Mouse (Mus musculus) ES-E14 (cell line): Measurements from ENCODE around the gene Gm42688. TPM values are rescaled to one million over a fixed set of nuclear protein-coding genes. Genes with fewer than 3 reads are reported as not detected.

ENCODE experiments used
- DNase-seq: peaks from one replicate; pipeline ENCODE4 v3.0.0-alpha.2; 2013; ENCODE audit warnings: low read depth, low spot score
- H3K27ac ChIP-seq: 2 replicates; pipeline ENCODE4 v1.5.1; 2012; ENCODE audit warnings: low read depth, mild to moderate bottlenecking, low read length, moderate library complexity, mixed read lengths; ENCODE audit not compliant: poor library complexity, insufficient read depth, severe bottlenecking
- H3K36me3 ChIP-seq: 2 replicates; pipeline ENCODE4 v1.6.1; 2012; ENCODE audit warnings: mild to moderate bottlenecking, low read length, moderate library complexity, mixed read lengths; ENCODE audit not compliant: control insufficient read depth, poor library complexity, insufficient read depth, severe bottlenecking
- H3K4me1 ChIP-seq, 2 experiments: fragments of 150-350 bp in 1 of 2; sonication (generic) in 1 of 2; 2 replicates each; pipeline ENCODE4 v1.6.1; 2012; ENCODE audit warnings: low read length in 2 of 2, mild to moderate bottlenecking in 1 of 2, mixed read lengths in 1 of 2; ENCODE audit not compliant: control insufficient read depth in 2 of 2, insufficient read depth in 2 of 2, poor library complexity in 1 of 2
- H3K4me3 ChIP-seq, 2 experiments: fragments of 150-350 bp in 1 of 2; sonication (generic) in 1 of 2; 2 replicates each; pipeline ENCODE4 v1.5.1; 2012; ENCODE audit warnings: low read length in 2 of 2, low read depth in 1 of 2, mild to moderate bottlenecking in 1 of 2, mixed read lengths in 1 of 2; ENCODE audit not compliant: insufficient read depth in 1 of 2, poor library complexity in 1 of 2, severe bottlenecking in 1 of 2
- H3K9ac ChIP-seq: 2 replicates; pipeline ENCODE4 v1.6.1; 2012; ENCODE audit warnings: low read depth, mild to moderate bottlenecking, low read length, mixed read lengths; ENCODE audit not compliant: poor library complexity, insufficient read depth, severe bottlenecking
- H3K9me3 ChIP-seq: fragments of 150-350 bp; sonication (generic); 2 replicates; pipeline ENCODE4 v1.6.1; 2012; ENCODE audit warnings: low read depth, mild to moderate bottlenecking, low read length; ENCODE audit not compliant: control insufficient read depth, insufficient read depth
- CHD2 ChIP-seq: IDR thresholded peaks from 2 replicates; pipeline ENCODE4 v1.6.1; 2014; ENCODE audit warnings: mild to moderate bottlenecking, low read depth, low read length, inconsistent platforms
- HCFC1 ChIP-seq: IDR thresholded peaks from 2 replicates; pipeline ENCODE4 v1.6.1; 2012; ENCODE audit warnings: low read length, inconsistent platforms, borderline replicate concordance; ENCODE audit not compliant: insufficient read depth
- MAFK ChIP-seq: IDR thresholded peaks from 2 replicates; pipeline ENCODE4 v1.6.1; 2014; ENCODE audit warnings: mild to moderate bottlenecking, low read depth, low read length, inconsistent platforms; ENCODE audit not compliant: insufficient read depth
- ZC3H11A ChIP-seq: IDR thresholded peaks from 2 replicates; pipeline ENCODE4 v1.6.1; 2012; ENCODE audit warnings: low read depth, mild to moderate bottlenecking, inconsistent platforms, low read length, borderline replicate concordance
- ZNF384 ChIP-seq: IDR thresholded peaks from 2 replicates; pipeline ENCODE4 v1.6.1; 2012; ENCODE audit warnings: low read depth, low read length, inconsistent platforms
- in situ Hi-C, 2 experiments: fragments of 600-800 bp; cut with MboI; formaldehyde crosslinking; loops; one replicate each; pipeline ENCODE4 v1.15.1; 2025; ENCODE audit warnings: low sequenced_read_pairs in 2 of 2, inconsistent platforms in 1 of 2; ENCODE audit not compliant: unreplicated experiment in 2 of 2
- total RNA-seq: library from RNA; depleted of rRNA; stranded (reverse); fragments of 300-350 nt; gene quantifications from 2 replicates; pipeline ENCODE4 v1.2.3, GENCODE M21; 2012

The Gm42688 gene
- total RNA-seq, 1 experiment = 1.3 TPM

- peaks cover 0 to 2% of the 10 kb centered on the region in 2 experiments; a peak in 1 of 4 replicates for H3K4me1 ChIP-seq
- no peaks in the 10 kb centered on the region for H3K9me3 ChIP-seq
- H3K9ac ChIP-seq = no peak overlapping the region
- TF ChIP-seq ZNF384 (no peak), HCFC1 (no peak), CHD2 (no peak), MAFK (no peak), ZC3H11A (no peak)
- no peak for DNase-seq
- H3K27ac ChIP-seq = no peak overlapping the region
- in situ Hi-C loops = no loop called here
- no peaks in the 10 kb centered on the region for H3K36me3 ChIP-seq
- peak overlapping the region; percentile 37 to 61; a peak in 3 of 4 replicates for H3K4me3 ChIP-seq
Measured at GRCm38 (mm10) chr6:83087205-83087925, 14.1 kb upstream of the Gm42688 start.

- H3K9ac ChIP-seq = no peak overlapping the region
- H3K4me3 ChIP-seq = peak overlapping the region; percentile 37 to 61; a peak in 3 of 4 replicates
- in situ Hi-C loops = no loop called here
Measured at GRCm38 (mm10) chr6:83087926-83088260, 13.5 kb upstream of the Gm42688 start.

GRCm38 (mm10) chr6:83092416-83093127, 8.8 kb upstream of the Gm42688 start:
- in situ Hi-C loops = no loop called here
- Histone ChIP-seq H3K9me3 (no peaks in the 10 kb centered on the region), H3K27ac (no peak overlapping the region), H3K36me3 (no peaks in the 10 kb centered on the region), H3K4me1 (no peaks in the 10 kb centered on the region), H3K9ac (no peak overlapping the region), H3K4me3 (no peak overlapping the region)
- TF ChIP-seq CHD2 (no peak), MAFK (no peak), ZC3H11A (no peak), ZNF384 (no peak), HCFC1 (no peak)
- DNase-seq = no peak

More at GRCm38 (mm10) chr6:83087926-83088260, 13.5 kb upstream of the Gm42688 start:
- no peak overlapping the region for H3K27ac ChIP-seq
- no peaks in the 10 kb centered on the region for H3K36me3 ChIP-seq
- TF ChIP-seq HCFC1 (no peak), CHD2 (no peak), ZNF384 (no peak), MAFK (no peak), ZC3H11A (no peak)
- peaks cover 0 to 2% of the 10 kb centered on the region in 2 experiments; a peak in 1 of 4 replicates for H3K4me1 ChIP-seq
- H3K9me3 ChIP-seq = no peaks in the 10 kb centered on the region
- DNase-seq = no peak

GRCm38 (mm10) chr6:83095968-83096367, 5.4 kb upstream of the Gm42688 start:
- Histone ChIP-seq H3K36me3 (no peaks in the 10 kb centered on the region), H3K9ac (no peak overlapping the region), H3K9me3 (no peaks in the 10 kb centered on the region), H3K4me1 (no peaks in the 10 kb centered on the region), H3K27ac (no peak overlapping the region), H3K4me3 (no peak overlapping the region)
- in situ Hi-C loops = no loop called here
- TF ChIP-seq ZC3H11A (no peak), HCFC1 (no peak), ZNF384 (no peak), MAFK (no peak), CHD2 (no peak)
- no peak for DNase-seq
